Comparison of ENCODE assay signal across 17 mouse cellular contexts in genomic region chr13:112239239-112239638, GRCm38 (mm10). TPM values are rescaled to one million over a fixed set of nuclear protein-coding genes. Genes with fewer than 3 reads are reported as not detected.
"Had no signal": no experiment of that assay in that cellular context is flagged by ENCODE, and none has a peak within 500 bp of the region (broad histone marks: within the 10 kb centered on the region; RNA-seq: fewer than 3 reads in every experiment).

No protein-coding gene starts in this region.

- DNase-seq: heart, postnatal 10 days; heart, postnatal 14 days; heart, postnatal 36 days; heart, postnatal 4 days; kidney, adult 11 months; kidney, adult 18-20 months; kidney, adult 2 months; kidney, adult 8-10 months; kidney, adult 9 months; kidney, postnatal 10 days; kidney, postnatal 14 days; kidney, postnatal 25 days; kidney, postnatal 36 days; kidney, postnatal 4 days; layer of hippocampus, adult 9-11 months; layer of hippocampus, postnatal 36 days had no signal

RNA-seq across cellular contexts. Expression of gene Ankrd55, which starts 49.0 kb away (rescaled TPM):
- total RNA-seq: heart, postnatal 4 days; hematopoietic stem cell, adult 5-6 weeks had no signal
